19 mouse cellular contexts compared by ENCODE assay signal in the genomic region with DNA sequence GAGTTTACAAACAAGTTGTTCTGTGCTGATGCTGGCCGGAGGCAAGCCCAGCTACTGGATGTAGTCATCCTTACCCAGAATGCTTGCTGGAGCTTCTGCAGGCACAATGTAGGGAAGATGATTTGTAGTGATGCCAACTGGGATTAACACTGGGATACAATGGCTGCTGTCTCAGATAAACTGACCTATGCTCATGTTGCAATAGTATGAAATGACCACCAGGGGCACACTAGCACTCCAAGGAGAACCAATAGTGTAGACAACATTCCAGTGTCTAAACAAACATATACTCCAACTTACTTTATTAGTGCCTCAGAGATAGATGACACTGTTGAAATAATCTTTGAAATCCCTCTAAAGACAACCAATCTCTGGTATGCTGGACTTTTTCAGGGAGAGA.
A peak's percentile ranks its signal among the peaks of the same experiment; 100 is the strongest.
DNase-seq lines count a peak whose midpoint lies in the region; ATAC-seq and TF ChIP-seq lines count a peak whose summit lies in the region.
"Had no signal": no experiment of that assay in that cellular context is flagged by ENCODE, and none has a peak within 500 bp of the region (broad histone marks: within the 10 kb centered on the region; RNA-seq: fewer than 3 reads in every experiment).

No protein-coding gene starts in this region.

- H3K27me3 ChIP-seq in heart, embryonic 13.5 days (replicated peaks) = no peaks in the 10 kb centered on the region
- H3K27me3 ChIP-seq: forebrain, embryonic 15.5 days; heart, embryonic 12.5 days; hindbrain, embryonic 15.5 days; limb, embryonic 15.5 days; megakaryocyte, embryonic 14.5 days; midbrain, embryonic 15.5 days had no signal

- no peak for DNase-seq in heart, postnatal 36 days
- no peak for DNase-seq in left cerebral cortex, adult 2 months (ENCODE audit: extremely low spot score in 1 of 2, low spot score in 2 of 2)
- DNase-seq in left cerebral cortex, postnatal 10 days (ENCODE audit: extremely low spot score in 1 of 2, low spot score in 2 of 2) = no peak
- peak; percentile 19 for DNase-seq in ES-CJ7 (ENCODE audit: low read depth, low spot score)
- DNase-seq in ZHBTc4 (ENCODE audit: low read depth, low spot score) = peak; percentile 28
- no peak for DNase-seq in spleen, postnatal 36 days (ENCODE audit: low spot score in 2 of 2)
- no peak for DNase-seq in cerebellum, adult 18-20 months
- DNase-seq: adrenal gland, postnatal 14 days; cerebellum, adult 2 months; kidney, adult 18-20 months; kidney, postnatal 25 days had no signal

- no peak for ATAC-seq in heart, embryonic 13.5 days (ENCODE audit: extremely low read depth, insufficient number of reproducible peaks, low FRiP score, low TSS enrichment)
- ATAC-seq: forebrain, embryonic 15.5 days; midbrain, embryonic 15.5 days had no signal

- H3K27ac ChIP-seq in heart, embryonic 13.5 days (replicated peaks) = peak overlapping the region; percentile 53
- H3K27ac ChIP-seq in left cerebral cortex, adult 2 months = no peak overlapping the region
- H3K27ac ChIP-seq: forebrain, embryonic 15.5 days; hindbrain, embryonic 15.5 days; limb, embryonic 15.5 days; midbrain, embryonic 15.5 days had no signal

- H3K36me3 ChIP-seq in heart, embryonic 13.5 days = no peaks in the 10 kb centered on the region
- H3K36me3 ChIP-seq: forebrain, embryonic 15.5 days; heart, embryonic 12.5 days; hindbrain, embryonic 15.5 days; limb, embryonic 15.5 days; midbrain, embryonic 15.5 days had no signal

- no peak overlapping the region for H3K4me2 ChIP-seq in heart, embryonic 13.5 days
- H3K4me2 ChIP-seq: forebrain, embryonic 15.5 days; heart, embryonic 12.5 days; hindbrain, embryonic 15.5 days; limb, embryonic 15.5 days; midbrain, embryonic 15.5 days had no signal

- no peaks in the 10 kb centered on the region for H3K4me1 ChIP-seq in heart, embryonic 13.5 days
- H3K4me1 ChIP-seq: forebrain, embryonic 15.5 days; heart, embryonic 12.5 days; hindbrain, embryonic 15.5 days; limb, embryonic 15.5 days; megakaryocyte, embryonic 14.5 days; midbrain, embryonic 15.5 days had no signal

- intact Hi-C loops in heart, postnatal 36 days (cut with DNase I) = loop anchor here (5.0 kb wide), 1 partner anchor 204 kb away; the partner anchor contains the start of gene Gpc6
- intact Hi-C loops in left cerebral cortex, adult 2 months (cut with DNase I) = no loop called here
- intact Hi-C loops in left cerebral cortex, postnatal 10 days (cut with DNase I) = no loop called here

- H3K9ac ChIP-seq in heart, embryonic 13.5 days = no peak overlapping the region
- H3K9ac ChIP-seq: forebrain, embryonic 15.5 days; heart, embryonic 12.5 days; hindbrain, embryonic 15.5 days; limb, embryonic 15.5 days; midbrain, embryonic 15.5 days had no signal

- TF ChIP-seq CTCF in left cerebral cortex, adult 2 months (IDR thresholded peaks at IDR 0.05) = peak; percentile 25; the same call in 1 of the 2 replicates

- H3K4me3 ChIP-seq in heart, embryonic 13.5 days = no peak overlapping the region
- no peak overlapping the region for H3K4me3 ChIP-seq in left cerebral cortex, adult 2 months
- H3K4me3 ChIP-seq: erythroblast, embryonic 14.5 days; forebrain, embryonic 15.5 days; heart, embryonic 12.5 days; hindbrain, embryonic 15.5 days; limb, embryonic 15.5 days; megakaryocyte, embryonic 14.5 days; midbrain, embryonic 15.5 days had no signal

- 86% methylated on average over 1 of the region's 1 CpGs for WGBS in heart, embryonic 13.5 days

- H3K9me3 ChIP-seq in heart, embryonic 13.5 days = no peaks in the 10 kb centered on the region
- H3K9me3 ChIP-seq: forebrain, embryonic 15.5 days; heart, embryonic 12.5 days; hindbrain, embryonic 15.5 days; limb, embryonic 15.5 days; midbrain, embryonic 15.5 days had no signal

Comparison
In these comparisons a context has a peak if more than half of its experiments do, and no peak if none do; other contexts are left out.
1. DNase-seq: peak in ES-CJ7 (single experiment) and ZHBTc4 (single experiment); none in heart, postnatal 36 days (0 of 2), left cerebral cortex, adult 2 months (0 of 2), left cerebral cortex, postnatal 10 days (0 of 2), spleen, postnatal 36 days (0 of 2) and cerebellum, adult 18-20 months (0 of 2).